Mouse (Mus musculus): ENCODE results near the gene Col4a3bp. TPM values are rescaled to one million over a fixed set of nuclear protein-coding genes. Genes with fewer than 3 reads are reported as not detected.

Col4a3bp gene
- total and polyA plus RNA-seq, 3 experiments = 13.6 to 58.0 (median 57.5) TPM

- Histone ChIP-seq H3K27me3 (ENCODE audit: insufficient read depth, low read length) (no peaks in the 10 kb centered on the region), H3K9me3 (replicated peaks) (no peaks in the 10 kb centered on the region), H3K36me3 (replicated peaks) (peaks cover 43% of the 10 kb centered on the region), H3K4me3 (ENCODE audit: low read depth, low read length) (no peak overlapping the region), H3K4me1 (ENCODE audit: insufficient read depth, low read depth, low read length) (no peaks in the 10 kb centered on the region)
- ATAC-seq (ENCODE audit: extremely low read depth, insufficient number of reproducible peaks, low FRiP score, poor library complexity, severe bottlenecking) (no peak), DNase-seq (ENCODE audit: low spot score) (no peak)
- TF ChIP-seq GATA2 (IDR thresholded peaks at IDR 0.05; ENCODE audit: borderline replicate concordance, low read depth, low read length) (no peak), POLR2AphosphoS5 (IDR thresholded peaks at IDR 0.05; ENCODE audit: insufficient replicate concordance, low read depth, low read length) (no peak), GATA1 (IDR thresholded peaks at IDR 0.05; ENCODE audit: borderline replicate concordance, low read length) (no peak), CTCF (IDR thresholded peaks at IDR 0.05; ENCODE audit: low read depth, low read length) (no peak), TAL1 (conservative IDR thresholded peaks at IDR 0.05; ENCODE audit: low read depth, low read length) (no peak)
Measured at GRCm38 (mm10) chr13:96630396-96630795, 88.0 kb downstream of the Col4a3bp start.

GRCm38 (mm10) chr13:96644168-96644567 is 101.8 kb downstream of the Col4a3bp start:
- Histone ChIP-seq H3K27me3 (ENCODE audit: insufficient read depth, low read length) (no peaks in the 10 kb centered on the region), H3K4me3 (ENCODE audit: low read depth, low read length) (no peak overlapping the region), H3K9me3 (replicated peaks) (no peaks in the 10 kb centered on the region), H3K4me1 (ENCODE audit: insufficient read depth, low read depth, low read length) (peaks cover 2% of the 10 kb centered on the region; the same call in 1 of the 2 replicates), H3K36me3 (replicated peaks) (peaks cover 29% of the 10 kb centered on the region)
- TF ChIP-seq POLR2AphosphoS5 (IDR thresholded peaks at IDR 0.05; ENCODE audit: insufficient replicate concordance, low read depth, low read length) (no peak), TAL1 (conservative IDR thresholded peaks at IDR 0.05; ENCODE audit: low read depth, low read length) (no peak), GATA2 (IDR thresholded peaks at IDR 0.05; ENCODE audit: borderline replicate concordance, low read depth, low read length) (no peak), GATA1 (IDR thresholded peaks at IDR 0.05; ENCODE audit: borderline replicate concordance, low read length) (no peak), CTCF (IDR thresholded peaks at IDR 0.05; ENCODE audit: low read depth, low read length) (no peak)
- no peak for ATAC-seq (ENCODE audit: extremely low read depth, insufficient number of reproducible peaks, low FRiP score, poor library complexity, severe bottlenecking)
- DNase-seq (ENCODE audit: low spot score) = no peak

DNA sequence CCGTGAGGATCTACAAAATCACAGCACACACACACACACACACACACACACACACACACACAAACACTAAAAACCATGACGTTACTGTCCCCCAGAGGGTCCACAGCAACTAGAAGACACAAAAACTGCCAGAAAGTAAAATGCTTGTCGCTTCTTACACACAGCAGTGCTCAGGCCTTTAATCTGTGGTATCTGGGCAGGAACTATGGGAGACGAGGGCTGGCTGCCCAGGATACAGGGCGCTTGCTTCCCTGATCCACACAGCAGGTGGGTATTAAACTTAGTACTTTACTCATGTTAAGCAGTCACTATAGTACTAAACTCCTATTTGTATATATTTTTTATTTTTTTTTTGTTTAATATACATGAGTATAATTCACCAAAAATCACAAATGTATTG is 103.4 kb downstream of the Col4a3bp start:
- TF ChIP-seq POLR2AphosphoS5 (IDR thresholded peaks at IDR 0.05; ENCODE audit: insufficient replicate concordance, low read depth, low read length) = no peak
- TF ChIP-seq GATA1 (IDR thresholded peaks at IDR 0.05; ENCODE audit: borderline replicate concordance, low read length) = no peak
- TF ChIP-seq CTCF (IDR thresholded peaks at IDR 0.05; ENCODE audit: low read depth, low read length) = no peak
- TF ChIP-seq GATA2 (IDR thresholded peaks at IDR 0.05; ENCODE audit: borderline replicate concordance, low read depth, low read length) = no peak
- TF ChIP-seq TAL1 (conservative IDR thresholded peaks at IDR 0.05; ENCODE audit: low read depth, low read length) = no peak
- H3K4me1 ChIP-seq (ENCODE audit: insufficient read depth, low read depth, low read length) = peaks cover 4% of the 10 kb centered on the region
- no peak overlapping the region for H3K4me3 ChIP-seq (ENCODE audit: low read depth, low read length)
- peaks cover 39% of the 10 kb centered on the region for H3K36me3 ChIP-seq (replicated peaks)
- ATAC-seq (ENCODE audit: extremely low read depth, insufficient number of reproducible peaks, low FRiP score, poor library complexity, severe bottlenecking) = no peak
- DNase-seq (ENCODE audit: low spot score) = no peak
- H3K27me3 ChIP-seq (ENCODE audit: insufficient read depth, low read length) = no peaks in the 10 kb centered on the region
- no peaks in the 10 kb centered on the region for H3K9me3 ChIP-seq (replicated peaks)

- H3K4me1 ChIP-seq (ENCODE audit: insufficient read depth, low read depth, low read length) = peaks cover 36% of the 10 kb centered on the region
- ATAC-seq (ENCODE audit: extremely low read depth, insufficient number of reproducible peaks, low FRiP score, poor library complexity, severe bottlenecking) (no peak), DNase-seq (ENCODE audit: low spot score) (no peak)
- peaks cover 98% of the 10 kb centered on the region for H3K36me3 ChIP-seq (replicated peaks)
- no peak overlapping the region for H3K4me3 ChIP-seq (ENCODE audit: low read depth, low read length)
- no peaks in the 10 kb centered on the region for H3K27me3 ChIP-seq (ENCODE audit: insufficient read depth, low read length)
- H3K9me3 ChIP-seq (replicated peaks) = no peaks in the 10 kb centered on the region
- TF ChIP-seq TAL1 (conservative IDR thresholded peaks at IDR 0.05; ENCODE audit: low read depth, low read length) (no peak), GATA2 (IDR thresholded peaks at IDR 0.05; ENCODE audit: borderline replicate concordance, low read depth, low read length) (no peak), GATA1 (IDR thresholded peaks at IDR 0.05; ENCODE audit: borderline replicate concordance, low read length) (no peak), CTCF (IDR thresholded peaks at IDR 0.05; ENCODE audit: low read depth, low read length) (no peak), POLR2AphosphoS5 (IDR thresholded peaks at IDR 0.05; ENCODE audit: insufficient replicate concordance, low read depth, low read length) (no peak)
Measured at GRCm38 (mm10) chr13:96653041-96653440, 110.6 kb downstream of the Col4a3bp start.

DNA sequence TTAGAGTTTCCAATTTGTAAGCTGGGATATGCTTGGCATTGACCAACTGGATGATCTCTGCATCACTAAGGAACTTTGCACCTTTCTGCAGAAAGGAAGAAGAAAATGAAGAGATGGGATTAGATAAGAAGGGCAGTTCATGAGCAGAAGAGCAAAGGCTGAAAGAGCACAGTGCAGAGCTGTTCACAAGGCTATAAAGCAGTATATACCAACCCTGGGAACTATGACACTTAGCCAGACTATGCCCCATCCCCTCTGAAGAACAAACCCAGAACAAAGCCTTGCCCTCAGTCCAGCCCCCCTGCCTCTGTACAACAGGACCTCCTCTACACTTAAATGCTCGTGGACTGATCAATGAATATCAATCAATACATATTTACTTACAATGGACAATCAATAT is 114.3 kb downstream of the Col4a3bp start:
- DNase-seq (ENCODE audit: low spot score) (no peak), ATAC-seq (ENCODE audit: extremely low read depth, insufficient number of reproducible peaks, low FRiP score, poor library complexity, severe bottlenecking) (no peak)
- Histone ChIP-seq H3K4me1 (ENCODE audit: insufficient read depth, low read depth, low read length) (peaks cover 60% of the 10 kb centered on the region), H3K4me3 (ENCODE audit: low read depth, low read length) (no peak overlapping the region), H3K9me3 (replicated peaks) (no peaks in the 10 kb centered on the region), H3K27me3 (ENCODE audit: insufficient read depth, low read length) (no peaks in the 10 kb centered on the region), H3K36me3 (replicated peaks) (peaks cover 97% of the 10 kb centered on the region)
- TF ChIP-seq GATA1 (IDR thresholded peaks at IDR 0.05; ENCODE audit: borderline replicate concordance, low read length) (no peak), GATA2 (IDR thresholded peaks at IDR 0.05; ENCODE audit: borderline replicate concordance, low read depth, low read length) (no peak), TAL1 (conservative IDR thresholded peaks at IDR 0.05; ENCODE audit: low read depth, low read length) (no peak), CTCF (IDR thresholded peaks at IDR 0.05; ENCODE audit: low read depth, low read length) (no peak), POLR2AphosphoS5 (IDR thresholded peaks at IDR 0.05; ENCODE audit: insufficient replicate concordance, low read depth, low read length) (no peak)

GRCm38 (mm10) chr13:96658936-96659335 is 116.5 kb downstream of the Col4a3bp start:
- no peak for TF ChIP-seq CTCF (IDR thresholded peaks at IDR 0.05; ENCODE audit: low read depth, low read length)
- no peak for TF ChIP-seq TAL1 (conservative IDR thresholded peaks at IDR 0.05; ENCODE audit: low read depth, low read length)
- TF ChIP-seq GATA1 (IDR thresholded peaks at IDR 0.05; ENCODE audit: borderline replicate concordance, low read length) = no peak
- TF ChIP-seq POLR2AphosphoS5 (IDR thresholded peaks at IDR 0.05; ENCODE audit: insufficient replicate concordance, low read depth, low read length) = no peak
- no peak for TF ChIP-seq GATA2 (IDR thresholded peaks at IDR 0.05; ENCODE audit: borderline replicate concordance, low read depth, low read length)
- Histone ChIP-seq H3K27me3 (ENCODE audit: insufficient read depth, low read length) (no peaks in the 10 kb centered on the region), H3K9me3 (replicated peaks) (no peaks in the 10 kb centered on the region), H3K36me3 (replicated peaks) (peaks cover 98% of the 10 kb centered on the region), H3K4me1 (ENCODE audit: insufficient read depth, low read depth, low read length) (peaks cover 71% of the 10 kb centered on the region), H3K4me3 (ENCODE audit: low read depth, low read length) (no peak overlapping the region)
- ATAC-seq (ENCODE audit: extremely low read depth, insufficient number of reproducible peaks, low FRiP score, poor library complexity, severe bottlenecking) (no peak), DNase-seq (ENCODE audit: low spot score) (no peak)
